Mouse (Mus musculus) cerebral cortex, adult 2 months (tissue): ENCODE measurements around the gene Cry2.

Experiments
- WGBS: fragments of 180-500 bp; shearing (Covaris S2); methylation state at CpG from one replicate; pipeline ENCODE4 v1.1.7; 2018; 5-methylcytosine and 5-hydroxymethylcytosine counted together

Cry2 gene

GRCm38 (mm10) chr2:92433578-92434374 is at the start of gene Cry2:
Cry2 (minus strand) TSS chr2:92434043.
- WGBS: under 1% methylated on average over 76 of the region's 76 CpGs

DNA sequence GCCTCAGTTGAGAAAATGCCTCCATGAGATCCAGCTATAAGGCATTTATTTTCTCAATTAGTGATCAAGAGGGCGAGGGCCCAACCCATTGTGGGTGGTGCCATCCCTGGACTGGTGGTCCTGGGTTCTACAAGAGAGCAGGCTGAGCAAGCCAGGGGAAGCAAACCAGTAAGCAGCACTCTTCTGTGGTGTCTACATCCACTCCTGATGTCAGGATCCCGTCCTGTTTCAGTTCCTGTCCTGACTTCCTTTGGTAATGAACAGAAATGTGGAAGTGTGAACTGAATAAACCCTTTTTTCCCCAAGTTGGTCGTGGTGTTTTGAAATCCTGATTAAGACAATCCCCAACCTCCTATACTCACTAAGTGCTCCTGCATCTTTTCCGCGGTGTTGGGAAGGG is 49.7 kb upstream of the Cry2 start:
- WGBS: 59% methylated on average over 5 of the region's 5 CpGs

- WGBS: 74% methylated on average over 1 of the region's 1 CpGs
Observed at GRCm38 (mm10) chr2:92482551-92482950, 48.7 kb upstream of the Cry2 start.

DNA sequence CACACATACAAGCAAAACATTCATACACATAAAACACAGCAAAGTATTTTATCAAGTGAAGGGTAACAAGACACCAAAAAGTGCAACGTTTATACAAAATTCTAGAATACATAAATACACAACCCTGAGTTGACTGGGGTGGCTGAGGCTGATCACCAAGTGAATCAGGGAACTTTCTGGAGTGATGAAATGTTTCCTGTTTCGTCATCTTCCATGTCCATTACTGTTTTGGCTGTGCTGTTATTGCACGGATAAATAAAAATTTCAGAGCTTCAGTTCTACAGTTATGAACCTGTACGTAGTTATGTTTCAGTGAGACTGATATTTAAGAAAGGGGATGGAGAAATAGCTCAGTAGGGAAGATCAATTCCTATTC is 44.5 kb upstream of the Cry2 start:
- 70% methylated on average over 4 of the region's 4 CpGs for WGBS

DNA sequence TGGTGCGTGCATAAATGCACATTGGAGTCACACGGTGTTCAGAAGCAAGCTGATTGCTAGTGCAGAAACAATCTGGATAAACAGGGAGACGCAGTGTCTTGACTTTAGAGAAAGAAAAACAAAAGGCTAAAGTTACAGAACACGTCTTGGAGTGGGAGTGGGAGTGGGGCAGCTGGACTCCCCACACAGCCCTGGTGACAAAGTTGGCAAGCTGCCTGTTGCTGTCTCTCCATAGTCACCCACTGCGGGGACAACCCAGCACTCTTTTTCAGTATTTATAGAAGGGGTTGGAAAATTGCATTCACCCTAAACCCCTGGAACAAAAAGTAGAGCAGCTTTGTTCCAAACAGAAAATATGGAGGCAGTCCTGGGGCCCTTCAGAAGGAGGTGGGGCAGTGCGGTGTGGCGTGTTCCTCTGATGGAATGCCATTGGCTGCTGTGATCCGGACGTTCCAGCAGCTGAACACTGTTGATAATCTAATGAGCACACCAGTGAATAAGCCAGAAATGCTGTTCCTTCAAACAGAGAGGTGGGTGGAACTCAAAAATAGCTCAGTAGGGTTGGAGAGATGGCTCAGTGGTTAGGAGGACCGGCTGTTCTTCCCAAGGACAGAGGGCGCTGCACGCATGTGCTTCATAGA is 43.9 kb upstream of the Cry2 start:
- 41% methylated on average over 12 of the region's 12 CpGs for WGBS

DNA sequence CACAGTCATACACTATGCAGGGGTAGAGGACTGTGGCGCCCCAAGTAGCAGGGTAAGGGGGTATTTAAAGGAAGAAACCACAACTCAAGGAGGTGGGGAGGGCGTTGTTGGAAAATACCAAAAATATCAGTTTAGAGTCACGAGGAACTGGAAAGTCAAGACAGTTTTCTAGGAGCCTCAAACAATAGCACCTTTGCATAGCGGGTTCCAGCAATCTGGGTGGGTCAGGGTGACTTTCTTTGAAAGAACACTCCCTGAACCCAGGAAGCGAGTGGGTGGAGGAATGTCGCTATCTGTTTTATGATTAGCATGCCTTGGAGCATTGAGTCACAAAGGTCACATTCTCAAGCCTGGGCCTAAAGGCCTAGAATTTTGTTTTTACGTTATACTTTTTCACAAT is 42.7 kb upstream of the Cry2 start:
- 93% methylated on average over 7 of the region's 7 CpGs for WGBS

DNA sequence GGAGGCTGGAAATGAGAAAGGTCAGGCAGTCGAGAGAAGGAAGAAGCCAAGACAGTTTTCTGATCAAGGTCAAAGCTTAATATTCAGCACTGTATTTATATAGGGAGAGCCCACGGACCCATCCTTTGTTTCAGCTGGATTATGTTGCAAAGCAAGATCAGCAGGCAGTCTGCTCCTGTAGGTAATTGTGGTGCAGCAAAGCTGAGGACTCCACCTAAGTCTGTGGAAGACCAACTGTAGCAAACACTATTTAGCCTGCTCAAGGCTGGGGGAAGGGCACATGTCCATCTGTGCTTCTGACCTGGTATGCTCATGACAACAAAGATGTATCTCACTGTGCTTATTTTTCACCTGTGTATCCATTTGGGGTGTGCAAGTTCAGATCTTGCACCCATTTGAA is 41.9 kb upstream of the Cry2 start:
- 69% methylated on average over 2 of the region's 2 CpGs for WGBS

DNA sequence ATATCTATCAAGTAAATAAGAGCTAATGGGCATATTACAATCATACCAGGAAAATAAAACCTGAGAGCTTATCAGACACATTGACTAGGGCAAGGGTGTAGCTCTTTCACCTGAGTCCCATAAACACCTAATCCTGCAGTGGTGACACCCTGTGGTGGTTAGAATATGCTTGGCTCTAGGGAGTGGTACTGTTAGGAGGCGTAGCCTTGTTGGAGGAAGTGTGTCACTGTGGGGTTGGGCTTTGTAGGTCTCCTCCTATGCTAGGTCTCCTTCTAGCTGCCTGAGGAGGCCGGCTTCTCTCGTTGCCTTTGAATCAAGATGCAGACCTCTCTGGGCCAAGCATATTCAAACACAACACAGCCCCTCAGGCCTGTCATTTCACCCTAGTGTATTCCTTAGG is 41.1 kb upstream of the Cry2 start:
- WGBS: 82% methylated on average over 3 of the region's 3 CpGs

DNA sequence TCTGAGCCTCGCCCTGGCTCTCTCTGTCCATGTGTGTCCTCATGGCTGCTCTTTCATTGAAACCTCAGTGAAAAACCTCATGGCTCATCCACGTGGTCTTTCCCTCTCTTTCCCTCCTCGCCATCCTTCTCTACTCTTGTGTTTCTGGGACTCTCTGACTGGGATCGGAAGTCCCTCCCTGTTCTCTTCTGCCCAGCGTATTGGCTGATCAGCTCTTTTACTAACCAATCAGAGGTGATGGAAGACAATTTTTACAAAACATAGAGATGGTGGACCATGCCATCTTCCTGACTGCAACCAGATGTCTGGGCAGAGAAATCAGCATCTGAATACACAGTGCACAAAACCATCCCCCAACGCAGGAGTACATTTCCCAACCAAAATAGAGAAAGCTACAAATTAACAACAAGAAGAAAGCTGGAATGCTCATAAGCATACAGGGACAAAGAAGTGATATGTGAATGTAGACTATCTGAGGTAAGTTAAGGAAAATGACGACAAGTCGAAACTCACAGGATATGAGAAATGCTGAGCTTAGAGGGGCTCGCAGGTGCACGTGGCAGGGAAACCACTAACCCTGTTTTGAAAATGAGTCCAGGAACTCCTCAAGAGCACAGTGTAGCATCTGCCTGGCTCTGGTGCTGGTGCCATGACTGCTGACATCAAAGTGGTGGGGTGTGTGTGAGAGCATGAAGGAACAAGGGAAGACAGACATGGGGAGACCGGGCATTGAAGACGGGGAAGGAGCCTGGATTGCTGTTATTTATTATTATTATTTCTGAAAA is 38.2 kb upstream of the Cry2 start:
- 89% methylated on average over 12 of the region's 12 CpGs for WGBS

GRCm38 (mm10) chr2:92464690-92465089 is 30.8 kb upstream of the Cry2 start:
- 75% methylated on average over 3 of the region's 3 CpGs for whole genome bisulfite sequencing

GRCm38 (mm10) chr2:92461215-92461614 is 27.4 kb upstream of the Cry2 start:
- WGBS: 96% methylated on average over 1 of the region's 1 CpGs

- 3% methylated on average over 34 of the region's 34 CpGs for whole genome bisulfite sequencing
Observed at GRCm38 (mm10) chr2:92459921-92460707, 26.3 kb upstream of the Cry2 start, which contains the start of gene Slc35c1. Slc35c1 (minus strand) TSS chr2:92460538.

DNA sequence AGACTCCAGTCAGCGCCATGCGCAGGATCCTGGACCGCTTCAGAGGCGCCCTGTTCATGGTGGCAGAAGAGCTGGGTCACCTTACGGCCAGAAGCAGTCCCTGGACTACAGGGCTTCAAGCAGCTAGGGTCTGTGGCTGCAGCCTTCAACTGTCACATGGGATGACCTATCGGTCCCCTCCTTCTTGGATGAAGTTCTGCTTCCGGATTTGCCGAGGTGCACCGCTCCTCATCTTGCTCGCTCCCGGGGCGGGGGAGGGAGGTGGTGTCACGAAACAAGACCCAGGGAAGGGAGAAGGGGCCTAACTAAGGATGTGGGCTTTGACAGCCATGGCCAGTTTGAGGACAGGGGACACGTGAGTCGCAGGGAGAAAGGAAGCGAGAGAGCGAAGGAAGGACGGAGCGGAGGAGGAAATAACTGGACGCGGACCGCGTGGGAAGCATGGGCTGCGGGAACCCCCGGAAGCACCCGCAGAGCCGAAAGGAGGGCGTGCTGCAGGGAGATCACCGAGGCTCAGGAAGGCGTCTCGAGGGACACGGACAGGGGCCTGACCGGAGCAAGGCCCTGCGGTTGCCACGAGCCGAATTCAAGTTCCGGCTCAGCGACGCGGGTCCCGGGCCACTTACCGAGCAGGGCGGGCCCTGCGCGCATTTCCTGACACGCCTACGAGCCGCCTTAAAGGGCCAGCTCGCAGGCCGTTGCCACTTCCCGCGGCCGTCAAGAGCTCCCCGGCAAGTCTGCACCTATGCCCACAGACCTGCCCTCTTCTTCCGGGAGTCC is 25.5 kb upstream of the Cry2 start:
- under 1% methylated on average over 55 of the region's 55 CpGs for WGBS

- WGBS: 64% methylated on average over 13 of the region's 13 CpGs
Observed at GRCm38 (mm10) chr2:92458481-92458880, 24.6 kb upstream of the Cry2 start.

- 57% methylated on average over 8 of the region's 8 CpGs for WGBS
Observed at GRCm38 (mm10) chr2:92456970-92457530, 23.2 kb upstream of the Cry2 start.

DNA sequence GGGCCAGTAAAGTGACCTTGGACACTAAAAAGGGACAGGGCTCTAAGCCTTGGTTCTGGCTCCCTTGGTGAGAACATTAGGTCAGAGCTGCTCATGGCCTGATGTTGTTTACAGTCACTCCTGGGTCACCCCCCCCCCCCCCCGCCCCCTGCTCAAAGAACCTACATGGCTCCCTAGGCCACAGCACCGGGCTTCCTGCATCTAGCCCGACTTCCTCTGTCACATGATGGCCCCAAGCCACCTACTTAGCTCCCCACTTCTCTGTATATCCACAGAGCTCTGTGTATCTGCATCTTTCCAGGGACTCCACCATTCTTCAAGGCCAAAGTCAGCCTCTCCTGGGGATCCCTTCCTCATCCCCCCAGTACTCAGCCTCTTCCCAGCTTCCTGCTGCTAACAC is 21.9 kb upstream of the Cry2 start:
- WGBS: 33% methylated on average over 3 of the region's 3 CpGs

DNA sequence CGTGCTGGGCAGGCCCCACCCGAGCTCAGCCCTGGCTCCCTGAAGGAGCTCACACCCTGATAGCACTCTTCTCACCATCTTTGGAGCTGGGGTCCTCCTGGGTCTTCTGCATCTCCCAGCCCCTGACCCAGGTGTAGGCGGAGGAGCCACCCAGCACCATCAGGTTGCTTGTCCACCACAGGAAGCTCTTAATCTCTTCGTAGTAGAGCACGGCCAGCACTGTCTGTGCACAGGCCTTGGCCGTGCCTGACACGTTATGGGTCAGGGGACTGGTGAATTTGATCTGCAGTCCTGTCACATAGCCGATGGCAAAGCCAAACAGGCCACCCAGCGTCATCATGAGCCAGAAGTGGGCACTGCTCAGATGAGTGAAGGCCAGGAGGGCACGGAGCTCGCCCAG is 20.3 kb upstream of the Cry2 start:
- 94% methylated on average over 11 of the region's 11 CpGs for whole genome bisulfite sequencing

DNA sequence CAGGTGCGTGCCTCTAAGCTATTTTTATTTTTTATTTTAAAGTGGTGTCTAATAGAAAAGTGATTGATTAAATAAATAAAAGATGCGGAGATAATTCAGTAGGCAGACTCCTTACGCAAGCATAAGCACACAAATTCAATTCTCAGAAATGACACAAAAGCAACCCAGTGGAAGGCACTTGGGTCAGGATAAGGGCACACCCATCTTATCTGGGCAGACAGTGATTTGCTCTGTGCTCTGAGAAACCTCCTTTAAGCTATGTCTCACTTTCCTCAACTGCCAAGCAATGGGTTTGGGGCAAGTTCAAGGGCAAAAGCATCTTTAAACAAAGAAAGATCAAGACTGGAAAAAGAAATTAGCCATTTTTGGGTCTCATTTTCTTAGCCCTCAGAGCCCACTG is 17.3 kb upstream of the Cry2 start:
- WGBS: 98% methylated on average over 3 of the region's 3 CpGs

GRCm38 (mm10) chr2:92447121-92447740 is 13.4 kb upstream of the Cry2 start:
- WGBS: 70% methylated on average over 7 of the region's 7 CpGs

- 48% methylated on average over 8 of the region's 8 CpGs for WGBS
Observed at GRCm38 (mm10) chr2:92446656-92447055, 12.8 kb upstream of the Cry2 start.
